Mouse (Mus musculus): ENCODE measurements around the gene Arhgap30. TPM values are rescaled to one million over a fixed set of nuclear protein-coding genes. Genes with fewer than 3 reads are reported as not detected.
A peak's percentile ranks its signal among the peaks of the same experiment; 100 is the strongest.

Gene Arhgap30
- polyA plus RNA-seq, 1 experiment: 12.3 TPM

GRCm38 (mm10) chr1:171419905-171420304 lies 31.2 kb downstream of the Arhgap30 start:
- TF ChIP-seq FLI1 (IDR thresholded peaks at IDR 0.05; ENCODE audit: low read length) (no peak), GATA1 (IDR thresholded peaks at IDR 0.05; ENCODE audit: borderline replicate concordance, low read length) (no peak)
- Histone ChIP-seq H3K4me3 (replicated peaks) (no peak overlapping the region), H3K27me3 (replicated peaks) (no peaks in the 10 kb centered on the region), H3K4me1 (peaks cover 42% of the 10 kb centered on the region), H3K36me3 (replicated peaks; ENCODE audit: low read length) (peaks cover 66% of the 10 kb centered on the region), H3K9me3 (no peaks in the 10 kb centered on the region)

GRCm38 (mm10) chr1:171422504-171423095 lies 33.8 kb downstream of the Arhgap30 start:
- no peak for TF ChIP-seq GATA1 (IDR thresholded peaks at IDR 0.05; ENCODE audit: borderline replicate concordance, low read length)
- no peak for TF ChIP-seq FLI1 (IDR thresholded peaks at IDR 0.05; ENCODE audit: low read length)
- Histone ChIP-seq H3K4me1 (peaks cover 56% of the 10 kb centered on the region), H3K9me3 (no peaks in the 10 kb centered on the region), H3K27me3 (replicated peaks) (no peaks in the 10 kb centered on the region), H3K36me3 (replicated peaks; ENCODE audit: low read length) (peaks cover 39% of the 10 kb centered on the region), H3K4me3 (replicated peaks) (no peak overlapping the region)

- Histone ChIP-seq H3K4me3 (replicated peaks) (no peak overlapping the region), H3K9me3 (no peaks in the 10 kb centered on the region; the same call in 1 of the 2 replicates)
- no peak for TF ChIP-seq FLI1 (IDR thresholded peaks at IDR 0.05; ENCODE audit: low read length)
- no peak for TF ChIP-seq GATA1 (IDR thresholded peaks at IDR 0.05; ENCODE audit: borderline replicate concordance, low read length)
These were observed 35.9 kb downstream of the Arhgap30 start for GRCm38 (mm10) chr1:171424638-171425037.

GRCm38 (mm10) chr1:171425126-171425525 lies 36.4 kb downstream of the Arhgap30 start:
- TF ChIP-seq FLI1 (IDR thresholded peaks at IDR 0.05; ENCODE audit: low read length) (no peak), GATA1 (IDR thresholded peaks at IDR 0.05; ENCODE audit: borderline replicate concordance, low read length) (no peak)
- H3K36me3 ChIP-seq (replicated peaks; ENCODE audit: low read length): peaks cover 14% of the 10 kb centered on the region
- H3K4me3 ChIP-seq (replicated peaks): no peak overlapping the region
- no peaks in the 10 kb centered on the region; the same call in 1 of the 2 replicates for H3K9me3 ChIP-seq
- H3K27me3 ChIP-seq (replicated peaks): no peaks in the 10 kb centered on the region
- H3K4me1 ChIP-seq: peaks cover 47% of the 10 kb centered on the region

More at GRCm38 (mm10) chr1:171424638-171425037, 35.9 kb downstream of the Arhgap30 start:
- peaks cover 19% of the 10 kb centered on the region for H3K36me3 ChIP-seq (replicated peaks; ENCODE audit: low read length)
- no peaks in the 10 kb centered on the region for H3K27me3 ChIP-seq (replicated peaks)
- peaks cover 52% of the 10 kb centered on the region for H3K4me1 ChIP-seq

GRCm38 (mm10) chr1:171432158-171432557 lies 43.4 kb downstream of the Arhgap30 start:
- Histone ChIP-seq H3K27me3 (replicated peaks) (peaks cover 2% of the 10 kb centered on the region), H3K4me3 (replicated peaks) (no peak overlapping the region), H3K4me1 (peaks cover 40% of the 10 kb centered on the region), H3K36me3 (replicated peaks; ENCODE audit: low read length) (no peaks in the 10 kb centered on the region), H3K9me3 (no peaks in the 10 kb centered on the region; the same call in 1 of the 2 replicates)
- TF ChIP-seq FLI1 (IDR thresholded peaks at IDR 0.05; ENCODE audit: low read length) (no peak), GATA1 (IDR thresholded peaks at IDR 0.05; ENCODE audit: borderline replicate concordance, low read length) (no peak)

GRCm38 (mm10) chr1:171435288-171435814 lies 46.6 kb downstream of the Arhgap30 start:
- Histone ChIP-seq H3K4me3 (replicated peaks) (no peak overlapping the region), H3K9me3 (no peaks in the 10 kb centered on the region), H3K36me3 (replicated peaks; ENCODE audit: low read length) (peaks cover 4% of the 10 kb centered on the region), H3K4me1 (peaks cover 50% of the 10 kb centered on the region), H3K27me3 (replicated peaks) (peaks cover 2% of the 10 kb centered on the region)
- no peak for TF ChIP-seq FLI1 (IDR thresholded peaks at IDR 0.05; ENCODE audit: low read length)
- TF ChIP-seq GATA1 (IDR thresholded peaks at IDR 0.05; ENCODE audit: borderline replicate concordance, low read length): no peak

GRCm38 (mm10) chr1:171435974-171436373 lies 47.2 kb downstream of the Arhgap30 start:
- H3K4me3 ChIP-seq (replicated peaks): no peak overlapping the region
- no peaks in the 10 kb centered on the region for H3K9me3 ChIP-seq
- no peaks in the 10 kb centered on the region for H3K27me3 ChIP-seq (replicated peaks)
- H3K4me1 ChIP-seq: peaks cover 54% of the 10 kb centered on the region
- TF ChIP-seq GATA1 (IDR thresholded peaks at IDR 0.05; ENCODE audit: borderline replicate concordance, low read length) (no peak), FLI1 (IDR thresholded peaks at IDR 0.05; ENCODE audit: low read length) (no peak)
- peaks cover 4% of the 10 kb centered on the region for H3K36me3 ChIP-seq (replicated peaks; ENCODE audit: low read length)

GRCm38 (mm10) chr1:171437264-171438013 lies 48.7 kb downstream of the Arhgap30 start, which contains the start of gene F11r:
Gene F11r, plus strand, starts transcription at chr1:171437535.
- H3K9me3 ChIP-seq: no peaks in the 10 kb centered on the region
- H3K36me3 ChIP-seq (replicated peaks; ENCODE audit: low read length): peaks cover 4% of the 10 kb centered on the region
- H3K4me3 ChIP-seq (replicated peaks): peak within 1 kb of the TSS; percentile 97
- no peak for TF ChIP-seq GATA1 (IDR thresholded peaks at IDR 0.05; ENCODE audit: borderline replicate concordance, low read length)
- no peak for TF ChIP-seq FLI1 (IDR thresholded peaks at IDR 0.05; ENCODE audit: low read length)
- H3K4me1 ChIP-seq: peaks cover 66% of the 10 kb centered on the region
- H3K27me3 ChIP-seq (replicated peaks): no peaks in the 10 kb centered on the region

- H3K9me3 ChIP-seq: no peaks in the 10 kb centered on the region
- no peaks in the 10 kb centered on the region for H3K27me3 ChIP-seq (replicated peaks)
- TF ChIP-seq GATA1 (IDR thresholded peaks at IDR 0.05; ENCODE audit: borderline replicate concordance, low read length) (no peak), FLI1 (IDR thresholded peaks at IDR 0.05; ENCODE audit: low read length) (no peak)
- peak overlapping the region; percentile 97 for H3K4me3 ChIP-seq (replicated peaks)
- peaks cover 73% of the 10 kb centered on the region for H3K4me1 ChIP-seq
- H3K36me3 ChIP-seq (replicated peaks; ENCODE audit: low read length): peaks cover 7% of the 10 kb centered on the region
These were observed 49.4 kb downstream of the Arhgap30 start for GRCm38 (mm10) chr1:171438014-171438670.

All from megakaryocyte, embryonic 14.5 days (primary cell).